Mouse (Mus musculus) embryonic facial prominence, embryonic 11.5 days (tissue): ENCODE data around the gene Otogl. TPM values are rescaled to one million over a fixed set of nuclear protein-coding genes. Genes with fewer than 3 reads are reported as not detected.
A peak's percentile ranks its signal among the peaks of the same experiment; 100 is the strongest.

ENCODE experiments used
- ATAC-seq: fragments of 200-750 bp; cut with Nextera tagmentation; replicated peaks from 2 replicates; pipeline ENCODE4 v1.8.0; 2017; ENCODE audit warnings: low read depth; ENCODE audit not compliant: insufficient number of reproducible peaks, low FRiP score, low TSS enrichment
- DNase-seq: peaks from one replicate; pipeline ENCODE4 v3.0.0-alpha.2; 2015; ENCODE audit warnings: low spot score
- H3K27ac ChIP-seq: fragments of 300-500 bp; sonication (generic); replicated peaks from 2 replicates; pipeline ENCODE4 v1.5.1; 2014; ENCODE audit warnings: mild to moderate bottlenecking, low read depth, low read length, control low read depth
- H3K27me3 ChIP-seq: fragments of 300-500 bp; sonication (generic); 2 replicates; pipeline ENCODE4 v1.6.1; 2014; ENCODE audit warnings: mild to moderate bottlenecking, low read length, moderate library complexity, mixed read lengths; ENCODE audit not compliant: control insufficient read depth, insufficient read depth
- H3K36me3 ChIP-seq: fragments of 300-500 bp; sonication (generic); replicated peaks from 2 replicates; pipeline ENCODE4 v1.6.1; 2014; ENCODE audit warnings: low read depth, mild to moderate bottlenecking, low read length, moderate library complexity, mixed read lengths; ENCODE audit not compliant: control insufficient read depth, insufficient read depth
- H3K4me1 ChIP-seq: fragments of 300-500 bp; sonication (generic); 2 replicates; pipeline ENCODE4 v1.6.1; 2014; ENCODE audit warnings: low read length, mixed read lengths; ENCODE audit not compliant: control insufficient read depth, insufficient read depth
- H3K4me2 ChIP-seq: fragments of 300-500 bp; sonication (generic); 2 replicates; pipeline ENCODE4 v1.6.1; 2014; ENCODE audit warnings: low read depth, mild to moderate bottlenecking, control low read depth, low read length, moderate library complexity
- H3K4me3 ChIP-seq: fragments of 300-500 bp; sonication (generic); 2 replicates; pipeline ENCODE4 v1.5.1; 2014; ENCODE audit warnings: low read depth, low read length, control low read depth
- H3K9ac ChIP-seq: fragments of 300-500 bp; sonication (generic); replicated peaks from 2 replicates; pipeline ENCODE4 v1.6.1; 2014; ENCODE audit warnings: mild to moderate bottlenecking, control low read depth, low read length
- H3K9me3 ChIP-seq: fragments of 300-500 bp; sonication (generic); replicated peaks from 2 replicates; pipeline ENCODE4 v1.6.1; 2016; ENCODE audit warnings: mild to moderate bottlenecking, low read length, inconsistent platforms, mixed read lengths; ENCODE audit not compliant: control insufficient read depth
- WGBS: fragments of 180-500 bp; shearing (Covaris S2); extraction: QIAGEN DNeasy Blood & Tissue Kit; methylation state at CpG from one replicate; pipeline ENCODE4 v1.1.7; 2014; 5-methylcytosine and 5-hydroxymethylcytosine counted together
- polyA plus RNA-seq: library from polyadenylated mRNA; unstranded; fragments of >200 nt; fragmentation: Nextera tagmentation; extraction: Ambion mirVana; gene quantifications from 2 replicates; pipeline ENCODE4 v1.2.1, GENCODE M21; 2014

Gene Otogl
- polyA plus RNA-seq, 1 experiment from 2014 or later, result 0.21 TPM

DNA sequence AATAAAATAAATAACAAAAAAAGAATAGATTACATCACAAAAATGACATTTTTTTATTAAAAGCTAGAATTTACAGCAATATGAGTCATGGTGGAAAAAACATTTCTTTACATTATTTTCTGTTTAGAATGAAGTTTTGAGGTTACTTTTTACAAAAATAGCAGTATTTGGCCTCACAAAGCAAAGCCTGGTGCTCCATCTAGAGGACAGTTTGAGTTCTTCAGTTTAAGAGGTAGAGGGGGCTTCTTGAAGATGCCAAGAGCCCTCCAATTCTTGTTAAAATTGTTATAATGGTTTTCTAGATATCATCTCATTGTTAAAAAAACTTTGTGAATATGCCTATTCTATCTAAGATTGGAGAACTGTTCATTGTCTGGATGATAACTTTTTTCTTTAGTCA lies 13.4 kb upstream of the Otogl start:
- DNase-seq (peak; percentile 57), ATAC-seq (no peak)
- H3K9ac ChIP-seq, result no peak overlapping the region
- H3K4me3 ChIP-seq, result no peak overlapping the region
- H3K36me3 ChIP-seq, result no peaks in the 10 kb centered on the region
- H3K27ac ChIP-seq, result no peak overlapping the region
- H3K9me3 ChIP-seq, result no peaks in the 10 kb centered on the region
- no peaks in the 10 kb centered on the region for H3K27me3 ChIP-seq
- H3K4me1 ChIP-seq, result no peaks in the 10 kb centered on the region
- H3K4me2 ChIP-seq, result no peak overlapping the region

DNA sequence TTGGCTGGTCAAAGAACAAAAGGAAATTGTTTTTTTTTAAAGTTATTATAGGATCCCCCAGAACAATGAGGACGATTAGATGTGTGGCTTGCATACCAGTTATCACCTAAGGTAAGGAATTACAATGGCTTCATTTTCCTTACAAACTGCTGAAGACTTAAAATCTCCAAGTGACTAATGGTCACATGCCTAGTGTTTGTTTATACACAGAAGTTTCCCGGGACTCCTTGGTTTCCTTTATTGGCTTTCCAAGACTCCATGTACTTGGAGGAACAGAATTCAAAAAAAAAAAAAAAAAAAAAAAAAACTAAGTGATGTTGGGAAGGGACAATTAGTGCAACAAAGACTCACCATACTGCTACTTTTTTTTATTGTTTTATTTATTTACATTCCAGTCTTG lies 11.9 kb upstream of the Otogl start:
- Histone ChIP-seq H3K36me3 (no peaks in the 10 kb centered on the region), H3K4me3 (no peak overlapping the region), H3K4me2 (no peak overlapping the region), H3K4me1 (no peaks in the 10 kb centered on the region), H3K27me3 (no peaks in the 10 kb centered on the region), H3K9ac (no peak overlapping the region), H3K9me3 (no peaks in the 10 kb centered on the region), H3K27ac (no peak overlapping the region)
- ATAC-seq, result no peak
- no peak for DNase-seq
- WGBS, result 60% methylated on average over 2 of the region's 2 CpGs

DNA sequence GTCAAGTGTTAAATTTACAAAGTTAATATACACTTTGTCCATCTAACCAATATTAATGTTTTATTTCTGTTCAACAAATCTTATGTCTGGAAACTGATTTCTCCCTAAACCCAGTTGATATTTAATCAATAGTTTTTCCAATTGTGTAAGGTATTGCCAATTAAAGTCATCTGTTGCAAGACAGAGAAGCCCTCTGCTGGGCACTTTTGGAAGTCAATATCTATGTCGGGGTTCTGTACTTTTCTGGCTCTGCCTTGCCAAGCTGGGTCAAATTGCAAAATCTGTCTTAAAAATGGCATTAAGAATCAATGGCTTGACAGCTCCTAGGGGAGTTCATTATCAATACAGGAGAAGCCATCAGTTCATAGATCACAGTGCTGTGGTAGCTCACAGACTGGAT lies 10.8 kb upstream of the Otogl start:
- ATAC-seq (no peak), DNase-seq (peak; percentile 50)
- Histone ChIP-seq H3K27me3 (no peaks in the 10 kb centered on the region), H3K4me3 (no peak overlapping the region), H3K4me1 (no peaks in the 10 kb centered on the region), H3K27ac (no peak overlapping the region), H3K9ac (no peak overlapping the region), H3K36me3 (no peaks in the 10 kb centered on the region), H3K4me2 (no peak overlapping the region), H3K9me3 (no peaks in the 10 kb centered on the region)
- WGBS, result 21% methylated on average over 1 of the region's 1 CpGs

DNA sequence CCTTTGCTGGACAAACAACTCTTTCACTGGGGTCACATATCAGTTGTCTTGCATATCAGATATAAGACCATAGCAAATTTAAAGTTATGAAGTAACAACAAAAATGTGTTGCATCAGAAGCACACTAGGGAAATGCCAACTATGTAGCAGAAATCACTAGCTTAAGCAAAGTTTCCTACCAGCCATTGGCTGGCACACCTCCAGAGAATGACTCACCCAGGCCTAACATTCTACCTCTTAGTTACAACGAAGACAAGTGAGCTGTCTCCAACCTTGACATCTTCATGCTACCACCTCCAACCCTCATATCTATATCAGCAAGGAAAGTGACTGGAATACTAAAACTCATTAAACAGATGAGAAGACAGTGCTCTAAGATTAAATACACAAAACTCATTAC lies 9.6 kb upstream of the Otogl start:
- no peak for ATAC-seq
- 71% methylated on average over 1 of the region's 1 CpGs for WGBS
- Histone ChIP-seq H3K9ac (no peak overlapping the region), H3K4me1 (no peaks in the 10 kb centered on the region), H3K36me3 (no peaks in the 10 kb centered on the region), H3K9me3 (no peaks in the 10 kb centered on the region), H3K27ac (no peak overlapping the region), H3K4me2 (no peak overlapping the region), H3K4me3 (no peak overlapping the region), H3K27me3 (no peaks in the 10 kb centered on the region)
- DNase-seq, result no peak

DNA sequence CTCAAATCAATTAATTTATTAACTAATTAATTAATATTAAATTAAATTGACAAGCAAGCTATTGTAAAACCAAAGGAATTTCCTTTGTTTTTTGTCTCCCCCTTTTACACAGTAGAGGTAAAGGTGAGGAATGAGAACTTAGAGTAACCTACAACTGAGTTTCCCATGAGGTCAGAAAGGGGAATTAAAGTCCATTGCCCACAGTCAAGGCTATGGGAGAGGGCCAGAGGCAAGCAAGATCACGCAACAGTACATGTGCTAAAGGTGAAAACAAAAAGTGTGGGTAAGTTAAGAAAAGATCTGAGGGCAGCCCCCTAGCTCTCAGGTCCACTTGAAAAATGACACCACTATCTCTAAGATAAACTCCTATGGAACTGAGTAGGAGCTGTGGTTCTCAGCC lies 9.2 kb upstream of the Otogl start:
- Histone ChIP-seq H3K4me3 (no peak overlapping the region), H3K9me3 (no peaks in the 10 kb centered on the region), H3K9ac (no peak overlapping the region), H3K4me2 (no peak overlapping the region), H3K36me3 (no peaks in the 10 kb centered on the region), H3K4me1 (no peaks in the 10 kb centered on the region), H3K27ac (no peak overlapping the region), H3K27me3 (no peaks in the 10 kb centered on the region)
- ATAC-seq, result no peak
- 61% methylated on average over 1 of the region's 1 CpGs for WGBS
- no peak for DNase-seq

DNA sequence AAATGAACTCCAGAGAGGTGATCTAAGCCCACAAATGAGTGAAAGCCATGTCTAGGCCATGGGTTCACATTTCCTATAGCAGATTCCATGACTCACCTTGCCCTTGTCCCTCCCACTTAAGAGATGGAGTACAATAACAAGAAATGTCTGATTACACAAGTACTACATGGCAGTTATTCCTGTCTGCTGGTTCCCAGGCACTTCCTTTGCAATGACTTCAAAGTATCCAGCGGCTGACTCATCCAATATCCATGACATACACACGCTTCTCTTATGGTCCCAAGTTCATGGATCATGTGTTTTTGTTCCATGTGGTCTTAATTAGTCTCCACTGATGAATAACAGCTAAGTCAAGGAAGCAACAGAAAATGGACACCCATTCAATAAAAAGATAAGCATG lies 1.1 kb upstream of the Otogl start:
- ATAC-seq, result no peak
- DNase-seq, result peak; percentile 54
- no peak overlapping the region for H3K27ac ChIP-seq
- no peaks in the 10 kb centered on the region for H3K36me3 ChIP-seq
- H3K27me3 ChIP-seq, result no peaks in the 10 kb centered on the region
- H3K4me1 ChIP-seq, result no peaks in the 10 kb centered on the region
- WGBS, result 50% methylated on average over 2 of the region's 2 CpGs
- H3K4me2 ChIP-seq, result no peak overlapping the region
- no peak overlapping the region for H3K9ac ChIP-seq
- no peaks in the 10 kb centered on the region for H3K9me3 ChIP-seq
- no peak overlapping the region for H3K4me3 ChIP-seq

DNA sequence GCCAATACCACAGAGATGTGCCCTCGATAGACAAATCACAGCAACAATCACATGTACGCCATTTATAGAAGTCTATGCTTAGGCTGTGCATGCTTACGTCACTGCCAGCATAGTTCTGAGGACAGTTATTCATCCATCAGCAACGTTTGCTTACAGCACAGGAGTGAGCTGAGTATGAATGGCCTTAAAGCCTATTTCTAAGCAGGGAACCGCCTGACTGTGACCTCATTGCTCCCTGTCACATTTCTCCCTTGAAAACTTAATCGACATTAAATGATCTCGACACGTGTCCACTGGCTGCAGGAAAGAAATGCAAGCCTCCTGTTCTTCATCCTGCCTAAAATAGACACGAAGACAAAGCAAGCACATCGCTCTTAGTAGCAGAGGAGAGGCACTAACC lies 5.5 kb downstream of the Otogl start:
- DNase-seq, result no peak
- Histone ChIP-seq H3K9ac (no peak overlapping the region), H3K4me2 (no peak overlapping the region), H3K9me3 (no peaks in the 10 kb centered on the region), H3K27ac (no peak overlapping the region), H3K36me3 (no peaks in the 10 kb centered on the region), H3K4me1 (no peaks in the 10 kb centered on the region), H3K4me3 (no peak overlapping the region), H3K27me3 (no peaks in the 10 kb centered on the region)
- WGBS, result 64% methylated on average over 10 of the region's 10 CpGs
- no peak for ATAC-seq

DNA sequence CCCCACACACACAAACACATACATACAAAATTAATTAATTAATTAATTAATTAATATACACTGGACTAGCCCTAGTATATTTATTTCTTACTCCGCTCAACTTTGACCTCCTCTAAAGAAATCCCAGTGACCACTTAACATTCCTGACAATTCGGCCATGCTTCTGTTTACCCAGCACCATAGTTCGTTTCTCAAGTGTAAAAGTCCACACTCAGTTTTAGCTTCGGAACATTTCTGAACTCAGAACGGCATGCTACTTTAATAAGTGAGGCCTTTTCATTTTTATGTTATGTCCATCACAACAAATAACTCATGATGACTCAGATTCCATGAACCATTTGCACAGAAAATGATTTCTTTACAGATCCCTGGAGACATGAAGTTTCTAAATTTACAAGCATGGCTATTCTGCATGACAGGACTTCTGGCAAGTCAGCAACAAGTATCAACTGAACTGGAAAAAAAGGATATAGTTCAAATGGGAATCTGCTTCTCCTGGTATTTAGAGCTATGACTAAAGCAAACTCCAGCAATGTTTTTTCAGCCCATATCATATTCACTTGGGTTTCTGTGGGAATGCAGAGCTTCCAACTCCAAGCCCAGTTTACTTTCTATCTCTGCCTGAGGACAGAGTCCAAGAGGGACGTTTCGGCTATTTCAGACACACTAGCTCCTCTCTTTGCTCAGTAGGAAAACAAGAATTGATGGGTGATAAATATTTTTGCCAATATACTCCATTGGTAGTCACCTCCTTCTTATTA lies 6.5 kb downstream of the Otogl start:
- DNase-seq, result no peak
- 73% methylated on average over 7 of the region's 7 CpGs for WGBS
- no peak for ATAC-seq

More for the DNA sequence above, 6.5 kb downstream of the Otogl start:
- no peaks in the 10 kb centered on the region for H3K4me1 ChIP-seq
- no peak overlapping the region for H3K9ac ChIP-seq
- H3K36me3 ChIP-seq, result no peaks in the 10 kb centered on the region
- H3K9me3 ChIP-seq, result no peaks in the 10 kb centered on the region
- H3K4me3 ChIP-seq, result no peak overlapping the region
- H3K27me3 ChIP-seq, result no peaks in the 10 kb centered on the region
- no peak overlapping the region for H3K27ac ChIP-seq
- H3K4me2 ChIP-seq, result no peak overlapping the region
